10 mouse cellular contexts compared by ENCODE assay signal in genomic region chr10:3630763-3631223, GRCm38 (mm10).
DNase-seq lines count a peak whose midpoint lies in the region; TF ChIP-seq lines count a peak whose summit lies in the region.
"Had no signal": no experiment of that assay in that cellular context is flagged by ENCODE, and none has a peak within 500 bp of the region (broad histone marks: within the 10 kb centered on the region; RNA-seq: fewer than 3 reads in every experiment).

No protein-coding gene starts in this region.

- TF ChIP-seq CTCF in kidney, adult 2 months (conservative IDR thresholded peaks at IDR 0.05; ENCODE audit: insufficient read depth, insufficient read length, low read depth, low read length): no peak

- 15% methylated on average over 5 of the region's 5 CpGs for WGBS in kidney, adult 2 months

- peak; percentile 29 for DNase-seq in gastrocnemius, adult 18-20 months (ENCODE audit: low spot score)
- DNase-seq in gastrocnemius, adult 8-10 months (ENCODE audit: low spot score in 2 of 2): no peak
- peak; percentile 41 for DNase-seq in gastrocnemius, postnatal 25 days
- DNase-seq in kidney, adult 2 months: peak; percentile 86
- DNase-seq in lung, postnatal 25 days (ENCODE audit: low spot score): peak; percentile 50
- no peak for DNase-seq in thymus, postnatal 25 days
- DNase-seq in right cerebral cortex, adult 2 months (ENCODE audit: low spot score in 2 of 2): no peak
- no peak for DNase-seq in frontal cortex, adult 2 months (ENCODE audit: extremely low spot score in 1 of 2, low spot score in 1 of 2)
- DNase-seq: B cell, adult 2 months had no signal

- H3K4me1 ChIP-seq in kidney, adult 2 months (ENCODE audit: control insufficient read depth, insufficient read depth, low read length): peaks cover 5% of the 10 kb centered on the region; the same call in 1 of the 2 replicates
- H3K4me1 ChIP-seq: neural tube, embryonic 13.5 days had no signal

- H3K36me3 ChIP-seq in kidney, adult 2 months (ENCODE audit: control insufficient read depth, insufficient read depth, low read length): no peaks in the 10 kb centered on the region
- H3K36me3 ChIP-seq: neural tube, embryonic 13.5 days had no signal

- H3K27ac ChIP-seq in kidney, adult 2 months (ENCODE audit: insufficient read depth, low read depth, low read length): peak overlapping the region; percentile 39
- H3K27ac ChIP-seq: neural tube, embryonic 13.5 days had no signal

- TF ChIP-seq POLR2A in kidney, adult 2 months (IDR thresholded peaks at IDR 0.05; ENCODE audit: low read depth, low read length): no peak

- H3K4me3 ChIP-seq in kidney, adult 2 months (ENCODE audit: insufficient read depth, low read depth, low read length): no peak overlapping the region
- H3K4me3 ChIP-seq: neural tube, embryonic 13.5 days had no signal

- H3K27me3 ChIP-seq in kidney, adult 2 months (replicated peaks; ENCODE audit: control insufficient read depth, insufficient read depth, low read length): no peaks in the 10 kb centered on the region
- H3K27me3 ChIP-seq: neural tube, embryonic 13.5 days had no signal

Comparison
In these comparisons a context has a peak if more than half of its experiments do, and no peak if none do; other contexts are left out.
1. DNase-seq: peak in gastrocnemius, adult 18-20 months (single experiment), gastrocnemius, postnatal 25 days (single experiment), kidney, adult 2 months (single experiment) and lung, postnatal 25 days (single experiment); none in gastrocnemius, adult 8-10 months (0 of 2), thymus, postnatal 25 days (single experiment), right cerebral cortex, adult 2 months (0 of 2) and frontal cortex, adult 2 months (0 of 2).